Mouse (Mus musculus) limb, embryonic 12.5 days (tissue): Measurements from ENCODE around the gene Ghr. TPM values are rescaled to one million over a fixed set of nuclear protein-coding genes. Genes with fewer than 3 reads are reported as not detected.
A peak's percentile ranks its signal among the peaks of the same experiment; 100 is the strongest.

Experiments
- ATAC-seq: fragments of 200-750 bp; cut with Nextera tagmentation; 2 replicates; pipeline ENCODE4 v1.8.0; 2017; ENCODE audit warnings: low read depth, moderate TSS enrichment; ENCODE audit not compliant: insufficient number of reproducible peaks, insufficient read depth, low FRiP score, low TSS enrichment
- H3K27ac ChIP-seq: fragments of 300-500 bp; sonication (generic); 2 replicates; pipeline ENCODE4 v1.5.1; 2016; ENCODE audit warnings: mild to moderate bottlenecking, moderate library complexity
- H3K27me3 ChIP-seq: fragments of 300-500 bp; sonication (generic); 2 replicates; pipeline ENCODE4 v1.6.1; 2016; ENCODE audit warnings: mild to moderate bottlenecking, moderate library complexity
- H3K36me3 ChIP-seq: fragments of 300-500 bp; sonication (generic); 2 replicates; pipeline ENCODE4 v1.6.1; 2016; ENCODE audit warnings: mild to moderate bottlenecking, moderate library complexity
- H3K4me1 ChIP-seq: fragments of 300-500 bp; sonication (generic); replicated peaks from 2 replicates; pipeline ENCODE4 v1.6.1; 2016
- H3K4me2 ChIP-seq: fragments of 300-500 bp; sonication (generic); 2 replicates; pipeline ENCODE4 v1.6.1; 2016; ENCODE audit warnings: mild to moderate bottlenecking, moderate library complexity
- H3K4me3 ChIP-seq: fragments of 300-500 bp; sonication (generic); replicated peaks from 2 replicates; pipeline ENCODE4 v1.5.1; 2016; ENCODE audit warnings: mild to moderate bottlenecking
- H3K9ac ChIP-seq: fragments of 300-500 bp; sonication (generic); replicated peaks from 2 replicates; pipeline ENCODE4 v1.6.1; 2016; ENCODE audit warnings: mild to moderate bottlenecking, moderate library complexity
- H3K9me3 ChIP-seq: fragments of 300-500 bp; sonication (generic); 2 replicates; pipeline ENCODE4 v1.6.1; 2016; ENCODE audit warnings: mild to moderate bottlenecking, moderate library complexity
- WGBS: fragments of 180-500 bp; shearing (Covaris S2); methylation state at CpG from one replicate; pipeline ENCODE4 v1.1.7; 2016; 5-methylcytosine and 5-hydroxymethylcytosine counted together
- polyA plus RNA-seq: library from polyadenylated mRNA; unstranded; fragments of >200 nt; fragmentation: Nextera tagmentation; extraction: Ambion mirVana; gene quantifications from 2 replicates; pipeline ENCODE4 v1.2.1, GENCODE M21; 2016

The Ghr gene
- polyA plus RNA-seq, 1 experiment from 2014 or later = 35.8 TPM

- 7% methylated on average over 34 of the region's 34 CpGs for WGBS
- H3K4me2 ChIP-seq = peak overlapping the region; percentile 71
- H3K27ac ChIP-seq = peak overlapping the region; percentile 86
- H3K36me3 ChIP-seq = no peaks in the 10 kb centered on the region
- no peaks in the 10 kb centered on the region for H3K9me3 ChIP-seq
- peak; percentile 79 for ATAC-seq
- peaks cover 9% of the 10 kb centered on the region for H3K4me1 ChIP-seq
- H3K4me3 ChIP-seq = peak overlapping the region; percentile 68
- H3K27me3 ChIP-seq = 0 out of 2 replicates have a peak, but pooled peaks cover 2% of the 10 kb centered on the region
- peak overlapping the region; percentile 69 for H3K9ac ChIP-seq
These were observed 1.2 kb downstream of the Ghr start for GRCm38 (mm10) chr15:3581861-3582806.

DNA sequence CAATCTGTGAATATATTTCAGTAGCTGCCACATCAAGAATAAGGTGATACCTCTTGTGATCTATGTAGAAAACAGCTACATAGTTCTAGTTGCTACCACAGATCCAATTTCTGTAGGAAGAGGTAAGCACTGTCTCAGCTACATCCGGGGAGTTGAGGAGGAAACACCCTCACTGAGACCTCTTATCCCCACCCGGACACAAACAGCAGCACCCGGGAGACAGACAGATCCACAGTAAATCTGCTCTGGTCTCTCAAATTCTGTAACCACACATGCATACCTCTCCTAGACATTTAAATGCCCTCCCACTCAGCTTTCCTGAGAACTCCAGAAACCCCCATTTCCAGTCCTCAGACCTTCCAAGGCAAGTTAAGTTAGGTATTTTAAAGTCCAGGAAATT is 2.0 kb downstream of the Ghr start:
- 38% methylated on average over 3 of the region's 3 CpGs for WGBS
- Histone ChIP-seq H3K4me2 (peak overlapping the region; percentile 71), H3K36me3 (no peaks in the 10 kb centered on the region), H3K4me1 (peaks cover 9% of the 10 kb centered on the region), H3K27ac (peak overlapping the region; percentile 86; the same call in 1 of the 2 replicates), H3K9ac (0 out of 2 replicates have a peak overlapping the region, but pooled peaks have one; percentile 40), H3K4me3 (peak overlapping the region; percentile 68), H3K27me3 (0 out of 2 replicates have a peak, but pooled peaks cover 2% of the 10 kb centered on the region), H3K9me3 (no peaks in the 10 kb centered on the region)
- ATAC-seq = no peak

DNA sequence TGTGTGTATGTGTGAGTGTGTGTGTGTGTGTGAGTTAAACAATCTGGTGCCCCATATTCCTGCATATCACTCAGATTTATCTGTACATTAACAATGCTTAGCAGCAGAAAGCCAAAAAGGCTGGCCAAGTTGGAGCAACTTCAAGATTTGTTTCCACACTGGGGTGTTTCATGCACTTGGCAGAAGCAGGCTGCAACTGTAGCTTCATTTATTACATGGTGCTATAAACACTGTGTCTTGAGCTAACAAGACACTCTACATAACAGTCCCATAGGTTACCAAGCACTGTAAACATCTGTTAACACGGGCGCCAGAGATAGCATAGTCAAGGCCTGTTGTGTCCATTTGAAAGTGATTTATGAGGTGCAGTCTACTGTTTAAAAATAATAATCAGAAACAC is 3.1 kb downstream of the Ghr start:
- ATAC-seq = no peak

DNA sequence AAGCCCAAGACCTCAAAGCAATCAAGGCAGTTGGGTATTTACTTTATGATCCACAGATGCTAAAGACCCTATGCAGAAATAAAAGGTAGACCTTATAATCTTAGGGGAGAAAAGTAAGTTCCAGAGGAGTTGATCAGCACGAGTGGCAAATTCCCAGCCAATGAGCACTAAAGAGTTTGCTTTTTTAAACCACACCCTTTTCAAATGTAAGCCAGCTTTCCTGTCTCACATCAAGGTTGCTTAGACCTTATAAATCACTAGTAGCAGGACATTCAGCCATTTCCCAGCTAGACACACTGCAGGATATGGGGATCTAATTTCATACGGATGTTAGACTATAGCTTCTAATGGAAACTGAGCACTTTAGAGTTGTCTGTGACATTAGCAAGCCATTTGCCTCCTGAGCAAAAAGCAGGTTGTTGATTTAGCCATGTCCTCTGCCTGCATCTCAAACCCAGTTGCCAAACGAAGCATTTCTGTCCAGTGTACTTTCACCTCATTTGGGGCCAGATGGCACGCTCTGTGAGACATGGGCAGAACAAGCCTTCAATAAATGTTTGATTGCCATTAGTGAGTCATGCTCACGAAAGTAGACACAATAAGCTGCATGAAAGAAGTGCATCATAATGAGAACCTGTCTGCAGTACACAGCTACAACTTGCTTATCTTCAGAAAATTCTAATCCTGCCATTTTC is 4.9 kb downstream of the Ghr start:
- Histone ChIP-seq H3K4me1 (peaks cover 9% of the 10 kb centered on the region), H3K4me3 (no peak overlapping the region), H3K9ac (no peak overlapping the region), H3K4me2 (no peak overlapping the region), H3K9me3 (no peaks in the 10 kb centered on the region), H3K36me3 (no peaks in the 10 kb centered on the region), H3K27me3 (no peaks in the 10 kb centered on the region), H3K27ac (no peak overlapping the region)
- ATAC-seq = no peak
- WGBS = 49% methylated on average over 5 of the region's 5 CpGs

More for the DNA sequence above, 3.1 kb downstream of the Ghr start:
- H3K9ac ChIP-seq = no peak overlapping the region
- H3K9me3 ChIP-seq = no peaks in the 10 kb centered on the region
- no peak overlapping the region for H3K4me3 ChIP-seq
- no peak overlapping the region for H3K27ac ChIP-seq
- peaks cover 9% of the 10 kb centered on the region for H3K4me1 ChIP-seq
- WGBS = 32% methylated on average over 2 of the region's 2 CpGs
- peak overlapping the region; percentile 38 for H3K4me2 ChIP-seq
- H3K36me3 ChIP-seq = no peaks in the 10 kb centered on the region
- H3K27me3 ChIP-seq = no peaks in the 10 kb centered on the region

- H3K9ac ChIP-seq = no peak overlapping the region
- ATAC-seq = no peak
- WGBS = 97% methylated on average over 2 of the region's 2 CpGs
- H3K27ac ChIP-seq = no peak overlapping the region
- no peaks in the 10 kb centered on the region for H3K4me1 ChIP-seq
- H3K4me3 ChIP-seq = no peak overlapping the region
- no peaks in the 10 kb centered on the region for H3K9me3 ChIP-seq
- H3K27me3 ChIP-seq = no peaks in the 10 kb centered on the region
- peaks cover 6% of the 10 kb centered on the region; the same call in 1 of the 2 replicates for H3K36me3 ChIP-seq
- no peak overlapping the region for H3K4me2 ChIP-seq
These were observed 14.0 kb downstream of the Ghr start for GRCm38 (mm10) chr15:3569178-3569903.

- H3K4me3 ChIP-seq = no peak overlapping the region
- H3K4me2 ChIP-seq = no peak overlapping the region
- H3K4me1 ChIP-seq = no peaks in the 10 kb centered on the region
- no peak overlapping the region for H3K9ac ChIP-seq
- no peaks in the 10 kb centered on the region for H3K9me3 ChIP-seq
- H3K27me3 ChIP-seq = no peaks in the 10 kb centered on the region
- no peak for ATAC-seq
- no peak overlapping the region for H3K27ac ChIP-seq
- no peaks in the 10 kb centered on the region for H3K36me3 ChIP-seq
- 78% methylated on average over 4 of the region's 4 CpGs for WGBS
These were observed 18.7 kb downstream of the Ghr start for GRCm38 (mm10) chr15:3564570-3564969.

GRCm38 (mm10) chr15:3563929-3564516 is 19.3 kb downstream of the Ghr start:
- WGBS = 75% methylated on average over 7 of the region's 7 CpGs
- ATAC-seq = no peak
- no peak overlapping the region for H3K27ac ChIP-seq

DNA sequence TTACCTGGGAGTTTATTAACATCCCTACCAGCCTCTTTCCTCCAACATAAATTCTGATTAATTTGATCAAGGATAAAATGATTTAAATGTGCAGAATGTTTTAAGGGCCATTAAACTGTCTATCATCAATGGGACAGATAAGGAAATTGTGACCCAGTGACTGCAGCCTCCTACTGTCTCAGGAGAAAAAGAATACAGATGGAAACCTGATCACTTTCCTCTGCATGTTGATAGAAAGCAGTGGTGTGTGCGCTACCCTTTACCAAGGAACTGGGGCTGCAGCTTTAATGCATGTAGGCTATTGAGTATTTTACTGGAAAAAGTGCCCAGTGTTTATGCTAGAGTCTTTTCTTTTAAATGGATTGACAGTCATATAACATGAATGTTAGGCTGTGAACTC is 19.8 kb downstream of the Ghr start:
- Histone ChIP-seq H3K36me3 (no peaks in the 10 kb centered on the region), H3K4me3 (no peak overlapping the region), H3K27ac (no peak overlapping the region), H3K9ac (no peak overlapping the region), H3K4me2 (no peak overlapping the region), H3K9me3 (no peaks in the 10 kb centered on the region), H3K27me3 (no peaks in the 10 kb centered on the region), H3K4me1 (no peaks in the 10 kb centered on the region)
- WGBS = 77% methylated on average over 1 of the region's 1 CpGs
- no peak for ATAC-seq

More at GRCm38 (mm10) chr15:3563929-3564516, 19.3 kb downstream of the Ghr start:
- H3K9ac ChIP-seq = no peak overlapping the region
- no peaks in the 10 kb centered on the region for H3K36me3 ChIP-seq
- H3K4me1 ChIP-seq = no peaks in the 10 kb centered on the region
- H3K4me2 ChIP-seq = no peak overlapping the region
- H3K4me3 ChIP-seq = no peak overlapping the region
- H3K9me3 ChIP-seq = no peaks in the 10 kb centered on the region
- H3K27me3 ChIP-seq = no peaks in the 10 kb centered on the region

GRCm38 (mm10) chr15:3558524-3558923 is 24.8 kb downstream of the Ghr start:
- no peak overlapping the region for H3K9ac ChIP-seq
- no peaks in the 10 kb centered on the region for H3K4me1 ChIP-seq
- no peak overlapping the region for H3K4me2 ChIP-seq
- H3K36me3 ChIP-seq = no peaks in the 10 kb centered on the region
- ATAC-seq = no peak
- no peak overlapping the region for H3K4me3 ChIP-seq
- H3K27ac ChIP-seq = no peak overlapping the region
- H3K9me3 ChIP-seq = no peaks in the 10 kb centered on the region
- WGBS = 83% methylated on average over 3 of the region's 3 CpGs
- H3K27me3 ChIP-seq = no peaks in the 10 kb centered on the region

DNA sequence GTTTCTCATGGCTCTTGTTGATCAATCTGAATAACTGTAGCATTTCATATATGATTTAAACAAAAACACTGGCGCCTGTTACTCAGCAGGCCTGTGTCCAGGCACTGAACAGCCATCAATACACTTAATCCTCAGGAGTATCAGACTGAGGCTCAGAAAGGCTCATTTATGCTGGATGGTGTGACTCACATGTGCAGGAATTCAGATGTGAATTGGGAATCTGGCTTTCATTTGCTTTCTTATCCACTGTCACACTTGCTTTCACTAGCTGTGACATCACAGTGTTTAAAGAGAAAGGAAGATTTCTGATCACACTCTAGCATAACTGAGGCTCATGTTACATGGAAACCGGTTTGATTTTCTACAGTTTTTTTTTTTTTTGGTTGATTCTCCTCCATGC is 39.0 kb downstream of the Ghr start:
- no peaks in the 10 kb centered on the region; the same call in 1 of the 2 replicates for H3K36me3 ChIP-seq
- WGBS = 78% methylated on average over 2 of the region's 2 CpGs
- H3K27ac ChIP-seq = no peak overlapping the region
- no peak for ATAC-seq
- H3K27me3 ChIP-seq = no peaks in the 10 kb centered on the region
- H3K9ac ChIP-seq = no peak overlapping the region
- no peaks in the 10 kb centered on the region for H3K9me3 ChIP-seq
- no peaks in the 10 kb centered on the region for H3K4me1 ChIP-seq
- no peak overlapping the region for H3K4me3 ChIP-seq
- no peak overlapping the region for H3K4me2 ChIP-seq
